Mouse (Mus musculus): Measurements from ENCODE around the gene Dhx32. TPM values are rescaled to one million over a fixed set of nuclear protein-coding genes. Genes with fewer than 3 reads are reported as not detected.
"Not testable (repeated sequence)": the region's sequence is repeated elsewhere in the genome, so short reads cannot be mapped to it uniquely, and the experiment has no call there.

Gene Dhx32
- total and polyA plus RNA-seq, 2 experiments from 2014 or later: 45.6 to 49.8 TPM

- Histone ChIP-seq H3K36me3 (ENCODE audit: insufficient read depth, low read length) (peaks cover 9% of the 10 kb centered on the region; the same call in 1 of the 2 replicates), H3K4me1 (ENCODE audit: insufficient read depth, low read length) (no peaks in the 10 kb centered on the region), H3K4me3 (ENCODE audit: low read length) (no peak overlapping the region), H3K9ac (replicated peaks; ENCODE audit: low read length) (no peak overlapping the region), H3K27me3 (ENCODE audit: insufficient read depth, low read length) (no peaks in the 10 kb centered on the region), H3K4me2 (ENCODE audit: low read depth, low read length) (no peak overlapping the region), H3K9me3 (ENCODE audit: low read length) (no peaks in the 10 kb centered on the region), H3K27ac (no peak overlapping the region)
- WGBS: 89% methylated on average over 4 of the region's 4 CpGs
- no peak for TF ChIP-seq CTCF (IDR thresholded peaks at IDR 0.05; ENCODE audit: low read depth)
- no peak for DNase-seq (ENCODE audit: low spot score)
- ATAC-seq: no peak
Observed at GRCm38 (mm10) chr7:133699885-133700284, 82.6 kb downstream of the Dhx32 start.

GRCm38 (mm10) chr7:133698021-133698709 is 84.4 kb downstream of the Dhx32 start:
- ATAC-seq (no peak), DNase-seq (ENCODE audit: low spot score) (no peak)
- Histone ChIP-seq H3K36me3 (ENCODE audit: insufficient read depth, low read length) (peaks cover 9% of the 10 kb centered on the region; the same call in 1 of the 2 replicates), H3K4me3 (ENCODE audit: low read length) (no peak overlapping the region), H3K27ac (no peak overlapping the region), H3K9ac (replicated peaks; ENCODE audit: low read length) (no peak overlapping the region), H3K9me3 (ENCODE audit: low read length) (no peaks in the 10 kb centered on the region), H3K27me3 (ENCODE audit: insufficient read depth, low read length) (no peaks in the 10 kb centered on the region), H3K4me2 (ENCODE audit: low read depth, low read length) (no peak overlapping the region), H3K4me1 (ENCODE audit: insufficient read depth, low read length) (no peaks in the 10 kb centered on the region)
- 89% methylated on average over 12 of the region's 12 CpGs for WGBS
- TF ChIP-seq CTCF (IDR thresholded peaks at IDR 0.05; ENCODE audit: low read depth): no peak

- not testable (repeated sequence) for ATAC-seq; H3K4me2 ChIP-seq (ENCODE audit: low read depth, low read length); H3K4me1 ChIP-seq (ENCODE audit: insufficient read depth, low read length); H3K27me3 ChIP-seq (ENCODE audit: insufficient read depth, low read length); H3K9ac ChIP-seq (replicated peaks; ENCODE audit: low read length); H3K4me3 ChIP-seq (ENCODE audit: low read length); H3K27ac ChIP-seq; H3K36me3 ChIP-seq (ENCODE audit: insufficient read depth, low read length); H3K9me3 ChIP-seq (ENCODE audit: low read length); DNase-seq (ENCODE audit: low spot score)
Observed at GRCm38 (mm10) chr7:133685644-133686043, 96.9 kb downstream of the Dhx32 start.

DNA sequence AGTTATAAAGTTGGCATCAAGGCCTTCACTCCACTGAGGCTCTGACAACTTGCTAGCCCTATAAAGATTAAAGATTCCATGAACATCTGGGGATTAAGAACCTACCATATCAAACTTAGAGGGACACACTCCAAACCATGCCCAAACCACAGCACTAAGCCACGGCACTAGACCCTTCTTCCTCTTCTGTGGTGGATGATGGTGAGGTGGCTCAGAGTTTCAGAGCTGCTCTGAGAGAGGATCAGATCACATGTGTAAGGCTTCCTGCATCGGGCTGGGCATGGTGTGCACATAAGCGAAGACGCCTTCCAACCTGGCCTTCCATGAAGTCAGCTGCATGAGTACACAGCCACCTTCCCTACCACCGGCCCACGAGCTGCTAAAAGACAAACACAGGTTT is 97.8 kb downstream of the Dhx32 start:
- Histone ChIP-seq H3K4me2 (ENCODE audit: low read depth, low read length) (no peak overlapping the region), H3K9ac (replicated peaks; ENCODE audit: low read length) (no peak overlapping the region), H3K36me3 (ENCODE audit: insufficient read depth, low read length) (0 out of 2 replicates have a peak, but pooled peaks cover 7% of the 10 kb centered on the region), H3K4me3 (ENCODE audit: low read length) (no peak overlapping the region), H3K9me3 (ENCODE audit: low read length) (no peaks in the 10 kb centered on the region), H3K27me3 (ENCODE audit: insufficient read depth, low read length) (no peaks in the 10 kb centered on the region), H3K27ac (no peak overlapping the region), H3K4me1 (ENCODE audit: insufficient read depth, low read length) (no peaks in the 10 kb centered on the region)
- 95% methylated on average over 6 of the region's 6 CpGs for WGBS
- TF ChIP-seq CTCF (IDR thresholded peaks at IDR 0.05; ENCODE audit: low read depth): no peak
- DNase-seq (ENCODE audit: low spot score) (no peak), ATAC-seq (no peak)

DNA sequence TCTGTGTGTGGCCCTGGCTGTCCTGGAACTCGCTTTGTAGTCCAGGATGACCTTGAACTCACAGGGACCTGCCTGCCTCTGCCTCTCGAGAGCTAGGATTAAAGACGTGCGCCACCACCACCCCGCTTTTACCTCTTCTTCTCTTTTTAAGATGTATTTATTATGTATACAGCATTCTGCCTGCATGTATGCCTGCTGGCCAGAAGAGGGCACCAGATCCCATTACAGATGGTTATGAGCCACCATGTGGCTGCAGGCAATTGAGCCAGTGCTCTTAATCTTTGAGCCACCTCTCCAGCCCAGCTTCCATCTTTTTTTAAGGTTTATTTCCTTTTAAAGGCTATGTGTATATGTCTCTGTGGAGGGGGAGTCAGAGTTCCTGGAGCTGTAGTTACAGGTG is 98.4 kb downstream of the Dhx32 start:
- peak; percentile 5 for DNase-seq (ENCODE audit: low spot score)
- no peak overlapping the region for H3K4me3 ChIP-seq (ENCODE audit: low read length)
- H3K9me3 ChIP-seq (ENCODE audit: low read length): no peaks in the 10 kb centered on the region
- H3K9ac ChIP-seq (replicated peaks; ENCODE audit: low read length): no peak overlapping the region
- H3K27ac ChIP-seq: no peak overlapping the region
- no peak for ATAC-seq
- H3K4me1 ChIP-seq (ENCODE audit: insufficient read depth, low read length): no peaks in the 10 kb centered on the region; the same call in 1 of the 2 replicates
- H3K27me3 ChIP-seq (ENCODE audit: insufficient read depth, low read length): no peaks in the 10 kb centered on the region
- H3K36me3 ChIP-seq (ENCODE audit: insufficient read depth, low read length): 0 out of 2 replicates have a peak, but pooled peaks cover 7% of the 10 kb centered on the region
- peak; percentile 52 for TF ChIP-seq CTCF (IDR thresholded peaks at IDR 0.05; ENCODE audit: low read depth)
- no peak overlapping the region for H3K4me2 ChIP-seq (ENCODE audit: low read depth, low read length)
- 88% methylated on average over 5 of the region's 5 CpGs for WGBS

DNA sequence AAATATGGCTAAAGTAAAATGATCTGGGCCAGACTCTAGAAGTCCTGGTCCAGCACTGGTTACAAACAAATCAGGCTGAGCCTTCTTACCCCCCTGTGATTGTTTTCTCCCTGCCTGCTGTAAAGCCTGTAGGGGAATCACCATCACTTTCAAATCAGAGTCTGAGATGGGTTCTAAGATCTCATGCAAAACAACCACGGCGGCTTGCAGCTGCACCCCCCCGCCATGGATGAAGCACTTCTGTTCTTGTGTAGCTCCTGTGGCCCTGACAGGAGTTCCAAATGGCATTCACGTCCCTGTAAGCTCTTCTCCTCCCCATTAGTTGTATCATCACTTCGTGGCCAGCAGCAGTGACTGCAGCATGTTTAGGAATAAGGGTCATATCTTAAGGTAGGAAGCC is 98.9 kb downstream of the Dhx32 start:
- Histone ChIP-seq H3K9ac (replicated peaks; ENCODE audit: low read length) (no peak overlapping the region), H3K27me3 (ENCODE audit: insufficient read depth, low read length) (no peaks in the 10 kb centered on the region), H3K27ac (no peak overlapping the region), H3K36me3 (ENCODE audit: insufficient read depth, low read length) (0 out of 2 replicates have a peak, but pooled peaks cover 4% of the 10 kb centered on the region), H3K4me1 (ENCODE audit: insufficient read depth, low read length) (no peaks in the 10 kb centered on the region; the same call in 1 of the 2 replicates), H3K9me3 (ENCODE audit: low read length) (no peaks in the 10 kb centered on the region), H3K4me2 (ENCODE audit: low read depth, low read length) (no peak overlapping the region), H3K4me3 (ENCODE audit: low read length) (no peak overlapping the region)
- TF ChIP-seq CTCF (IDR thresholded peaks at IDR 0.05; ENCODE audit: low read depth): no peak
- DNase-seq (ENCODE audit: low spot score) (no peak), ATAC-seq (no peak)
- WGBS: 89% methylated on average over 5 of the region's 5 CpGs

GRCm38 (mm10) chr7:133679961-133680360 is 102.6 kb downstream of the Dhx32 start, which contains the start of gene Mmp21:
Gene Mmp21, minus strand, starts transcription at chr7:133680061.
- Histone ChIP-seq H3K9ac (replicated peaks; ENCODE audit: low read length) (peak within 1 kb of the TSS; percentile 21; the same call in 1 of the 2 replicates), H3K4me3 (ENCODE audit: low read length) (no peak within 1 kb of the TSS), H3K27me3 (ENCODE audit: insufficient read depth, low read length) (no peaks in the 10 kb centered on the region), H3K4me2 (ENCODE audit: low read depth, low read length) (no peak within 1 kb of the TSS), H3K9me3 (ENCODE audit: low read length) (no peaks in the 10 kb centered on the region), H3K36me3 (ENCODE audit: insufficient read depth, low read length) (no peaks in the 10 kb centered on the region), H3K27ac (no peak within 1 kb of the TSS), H3K4me1 (ENCODE audit: insufficient read depth, low read length) (no peaks in the 10 kb centered on the region; the same call in 1 of the 2 replicates)
- no peak for DNase-seq (ENCODE audit: low spot score)
- ATAC-seq: no peak
- WGBS: 85% methylated on average over 3 of the region's 3 CpGs
- no peak for TF ChIP-seq CTCF (IDR thresholded peaks at IDR 0.05; ENCODE audit: low read depth)
